Mouse (Mus musculus) monocyte, adult 5-6 weeks (primary cell): ENCODE results near the gene Adcyap1r1. TPM values are rescaled to one million over a fixed set of nuclear protein-coding genes. Genes with fewer than 3 reads are reported as not detected.

ENCODE experiments used
- ATAC-seq: fragments of 153-309, 156-312 bp; replicated peaks from 2 replicates; pipeline ENCODE4 v1.8.0; 2017; ENCODE audit warnings: mild to moderate bottlenecking; ENCODE audit not compliant: low TSS enrichment, insufficient number of reproducible peaks, severe bottlenecking, poor library complexity, low FRiP score
- total RNA-seq: library from RNA; stranded (forward); fragments of 200-1000, 200-491, 200-594 nt; gene quantifications from 3 replicates; pipeline ENCODE4 v1.2.3, GENCODE M21; 2017

Gene Adcyap1r1
- total RNA-seq, 1 experiment from 2014 or later, result not detected

DNA sequence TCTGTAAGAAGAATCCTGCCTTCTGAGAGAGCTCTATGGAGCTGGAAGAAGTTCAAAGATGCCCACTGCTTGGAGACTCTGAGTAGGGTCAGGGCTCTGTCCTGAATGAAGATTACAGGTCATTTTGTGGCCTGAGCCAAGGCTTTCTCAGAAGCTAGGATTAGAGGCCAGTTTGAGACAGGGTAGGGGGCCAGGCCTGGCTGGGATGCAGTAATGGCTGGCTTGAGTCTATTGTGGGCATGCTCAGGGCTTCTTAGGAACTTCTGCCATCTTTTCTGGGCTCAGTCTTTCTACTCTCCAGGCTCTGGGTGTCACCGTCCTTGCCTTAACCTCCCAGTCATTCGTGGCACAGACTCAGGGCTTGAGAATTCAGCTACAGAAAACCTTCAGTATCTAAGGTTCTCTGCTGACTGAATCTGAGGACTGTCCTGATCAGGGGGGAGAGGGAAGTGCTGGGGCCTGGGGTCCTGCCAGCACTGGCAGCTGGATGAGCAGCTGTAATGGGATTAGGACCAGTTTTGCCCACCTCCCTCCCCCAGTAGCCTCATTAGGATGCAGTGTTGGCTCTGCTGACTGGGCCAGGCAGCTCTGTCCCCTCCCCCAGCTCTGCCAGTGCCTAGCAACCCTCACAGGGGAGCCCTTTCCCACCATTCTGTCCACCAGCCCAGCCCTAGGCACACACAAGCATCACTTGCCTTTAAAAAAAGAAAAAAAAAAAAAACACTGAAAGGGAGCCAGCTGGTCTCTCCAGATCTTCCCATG is 7.7 kb upstream of the Adcyap1r1 start:
- ATAC-seq, result no peak

GRCm38 (mm10) chr6:55444721-55445120 is 7.1 kb upstream of the Adcyap1r1 start:
- no peak for ATAC-seq

GRCm38 (mm10) chr6:55448199-55448598 is 3.6 kb upstream of the Adcyap1r1 start:
- no peak for ATAC-seq

DNA sequence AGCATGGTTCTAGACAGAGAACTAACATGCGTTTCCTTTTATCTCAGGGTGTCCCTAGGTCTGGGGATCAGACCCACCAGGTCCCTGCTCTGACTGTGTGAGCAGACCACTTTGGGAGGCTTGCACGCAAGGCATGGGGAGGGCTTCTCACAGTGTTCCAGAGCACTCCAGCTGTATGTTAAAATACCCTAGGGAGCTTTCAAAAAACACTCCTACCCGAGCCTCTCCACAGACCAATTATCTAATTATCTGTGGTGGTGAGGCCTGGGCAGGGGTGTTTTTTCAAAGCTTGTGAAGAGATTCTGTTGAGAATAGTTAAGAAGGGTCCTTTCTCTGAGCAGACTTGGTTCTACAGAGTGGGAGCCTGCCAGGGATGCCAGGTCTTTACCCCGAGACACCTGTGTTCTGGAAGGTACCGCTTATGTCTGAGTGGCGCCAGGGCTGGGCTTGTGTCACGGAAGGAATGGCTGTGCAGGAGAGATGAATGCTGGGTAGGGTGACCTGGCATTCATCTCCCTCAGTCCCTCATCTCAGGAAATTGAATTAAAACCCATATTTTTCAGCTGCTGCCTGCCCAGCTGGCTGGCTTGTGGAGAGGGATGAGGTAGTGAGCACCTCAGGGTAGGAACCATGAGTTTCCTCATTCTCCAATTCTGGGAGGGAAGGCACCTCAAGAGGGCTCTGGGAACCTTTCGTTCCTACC is 2.7 kb upstream of the Adcyap1r1 start:
- no peak for ATAC-seq

- ATAC-seq, result no peak
Measured at GRCm38 (mm10) chr6:55452381-55452780, 603 bp downstream of the Adcyap1r1 start.

GRCm38 (mm10) chr6:55453548-55453947 is 1.8 kb downstream of the Adcyap1r1 start:
- no peak for ATAC-seq

DNA sequence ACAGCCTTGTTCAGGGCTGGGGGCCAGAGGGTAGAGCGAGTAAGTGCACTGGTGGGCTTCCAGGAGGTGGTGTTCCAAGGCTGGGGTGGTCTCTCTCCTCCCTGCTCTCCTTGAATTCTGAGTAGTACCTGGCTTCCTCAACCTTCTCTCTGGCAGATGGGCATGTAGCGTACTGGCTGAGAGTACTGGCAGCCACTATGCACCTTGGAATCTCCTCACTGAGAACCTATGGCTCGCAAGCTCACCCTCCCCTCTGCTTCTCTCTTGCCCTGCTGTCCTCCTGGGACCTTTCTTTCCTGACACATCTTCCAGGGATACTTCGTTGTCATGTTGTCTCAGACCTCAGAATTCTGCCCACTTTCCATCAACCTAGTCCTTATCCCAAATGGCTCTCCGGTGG is 3.9 kb downstream of the Adcyap1r1 start:
- no peak for ATAC-seq

DNA sequence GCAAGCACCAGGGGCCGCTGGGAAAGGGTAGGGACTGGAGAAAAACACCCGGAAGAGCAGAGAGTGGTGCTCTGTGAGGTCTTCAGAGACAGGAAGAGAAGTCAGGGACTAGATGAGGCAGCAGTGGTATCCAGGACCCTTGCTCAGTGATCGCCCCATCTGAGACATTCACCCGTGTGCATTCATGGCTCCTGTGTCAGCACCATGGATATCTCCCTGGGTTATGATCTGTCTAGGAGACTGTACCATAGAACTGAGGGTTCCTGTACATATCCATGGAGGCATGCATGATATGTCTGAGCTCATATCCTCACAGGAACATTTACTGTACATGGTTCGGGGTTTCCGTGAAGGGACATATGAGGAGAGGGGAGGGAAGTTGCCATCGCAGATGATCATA is 5.9 kb downstream of the Adcyap1r1 start:
- no peak for ATAC-seq

GRCm38 (mm10) chr6:55458156-55458555 is 6.4 kb downstream of the Adcyap1r1 start:
- no peak for ATAC-seq

- no peak for ATAC-seq
Measured at GRCm38 (mm10) chr6:55459545-55460397, 8.0 kb downstream of the Adcyap1r1 start.

DNA sequence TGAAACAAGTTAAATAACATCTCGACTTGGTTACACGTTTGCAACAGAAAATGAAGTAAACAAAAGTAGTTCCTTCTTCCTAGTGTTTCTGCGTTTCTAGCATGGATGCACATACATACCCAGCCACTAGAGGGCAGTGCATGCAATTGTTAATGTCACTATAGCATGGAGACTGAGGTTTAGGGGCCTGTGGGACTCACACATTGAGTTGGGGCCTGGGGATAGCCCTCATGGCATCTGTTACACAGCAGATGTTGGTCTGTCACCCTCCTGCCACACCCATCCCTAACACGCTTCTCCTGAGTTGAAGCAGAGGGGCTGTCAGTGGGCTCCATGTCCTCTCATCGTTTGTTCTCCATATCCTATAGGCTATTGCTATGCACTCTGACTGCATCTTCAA is 9.4 kb downstream of the Adcyap1r1 start:
- ATAC-seq, result no peak

DNA sequence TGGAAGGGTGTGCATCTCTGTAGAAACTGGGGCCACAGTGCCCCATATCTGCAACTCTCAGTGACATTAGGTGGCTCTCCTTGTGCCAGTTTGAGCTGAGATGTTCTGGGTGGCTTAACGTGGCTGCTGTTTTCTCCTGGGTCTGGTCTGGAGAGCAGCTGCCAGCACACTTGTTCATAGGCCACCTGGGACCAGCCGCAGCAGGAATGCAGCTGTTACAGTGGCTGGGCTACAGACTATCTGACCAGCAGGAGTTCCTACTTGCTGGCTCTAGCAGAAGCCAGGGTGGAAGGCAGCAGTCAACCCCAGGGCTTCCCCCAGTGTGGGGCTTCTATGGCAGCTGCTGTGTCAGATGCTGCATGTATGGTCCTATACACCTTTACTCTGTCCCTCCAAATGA is 9.9 kb downstream of the Adcyap1r1 start:
- no peak for ATAC-seq

DNA sequence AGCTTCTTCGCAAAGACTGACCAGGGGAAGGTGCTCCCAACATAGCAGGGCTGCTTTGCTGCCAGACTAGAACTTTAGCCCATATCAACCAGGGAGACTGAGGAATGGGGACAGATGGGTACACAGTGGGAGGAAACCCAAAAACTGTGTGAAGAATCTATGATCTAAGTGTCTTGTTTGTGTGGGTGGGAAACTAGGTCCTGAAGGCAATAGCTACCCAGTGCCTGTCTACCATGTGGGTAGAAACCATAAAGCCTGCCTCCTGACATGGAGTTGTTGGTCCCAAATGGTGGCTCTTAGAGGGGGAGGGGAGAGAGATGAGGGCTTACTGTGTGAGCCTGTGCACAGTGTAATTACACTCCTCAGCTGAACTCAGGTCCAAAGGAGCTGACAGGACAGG is 10.6 kb downstream of the Adcyap1r1 start:
- ATAC-seq, result no peak

DNA sequence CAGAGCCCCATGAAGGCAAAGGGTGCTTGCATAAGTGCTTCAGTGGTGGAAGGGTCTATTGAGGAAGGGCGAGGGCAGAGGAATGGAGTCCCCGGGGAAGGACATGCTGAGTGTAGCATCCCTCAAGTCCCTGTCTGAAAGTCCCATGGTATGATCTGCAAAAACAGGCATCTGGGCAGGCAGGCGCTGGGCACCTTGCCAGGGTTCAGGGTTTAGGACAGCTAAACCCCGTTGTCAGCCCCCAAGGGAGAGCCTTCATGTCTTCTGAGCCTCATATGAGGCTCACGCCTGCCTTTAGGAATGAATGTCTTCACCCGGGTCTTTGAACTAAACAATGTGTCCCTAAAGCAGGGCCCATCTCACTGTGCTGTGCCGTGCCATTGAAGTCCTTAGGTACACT is 12.2 kb downstream of the Adcyap1r1 start:
- no peak for ATAC-seq

DNA sequence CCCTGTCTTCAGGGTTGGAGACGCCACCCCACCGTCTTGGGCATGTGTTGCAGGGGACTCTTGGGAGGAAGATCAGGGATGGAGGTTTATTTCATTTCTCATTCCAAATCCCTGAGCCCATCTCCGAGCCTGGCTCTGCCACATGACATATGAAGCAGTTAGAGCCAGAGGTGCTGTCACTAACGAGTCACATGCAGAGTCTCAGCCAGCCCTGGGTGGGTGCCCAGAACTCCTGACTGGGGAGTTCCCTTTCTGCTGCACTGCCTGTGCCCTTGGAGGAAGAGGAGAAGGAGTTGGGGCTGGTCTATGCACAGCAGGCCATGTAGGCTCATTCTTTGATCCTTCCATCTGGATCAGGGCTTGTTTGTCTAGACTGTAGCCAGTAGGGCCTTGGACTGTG is 13.5 kb downstream of the Adcyap1r1 start:
- no peak for ATAC-seq

DNA sequence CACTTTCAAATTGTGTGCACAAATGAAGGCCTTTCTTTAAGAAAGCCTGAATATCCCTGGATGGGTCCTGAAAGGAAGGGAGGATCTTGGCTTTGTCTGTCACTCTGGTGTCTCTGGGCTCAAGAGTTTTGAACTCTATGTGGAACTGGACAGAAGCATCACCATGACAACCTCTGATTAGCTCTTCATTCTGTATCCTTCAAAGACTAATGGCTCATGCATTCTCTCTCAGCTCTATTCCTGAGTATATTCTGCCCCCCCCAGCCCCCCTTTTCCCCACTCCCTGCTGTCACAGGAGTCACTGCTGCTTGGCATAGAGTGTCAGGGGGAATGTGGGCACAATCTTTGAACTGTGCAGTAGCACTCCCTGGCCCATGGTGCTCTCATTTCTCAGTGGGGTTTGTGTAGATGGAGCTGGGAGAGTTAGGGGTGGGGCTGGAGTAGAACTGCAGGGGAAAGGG is 14.6 kb downstream of the Adcyap1r1 start:
- ATAC-seq, result no peak

- ATAC-seq, result no peak
Measured at GRCm38 (mm10) chr6:55470691-55471090, 18.9 kb downstream of the Adcyap1r1 start.

DNA sequence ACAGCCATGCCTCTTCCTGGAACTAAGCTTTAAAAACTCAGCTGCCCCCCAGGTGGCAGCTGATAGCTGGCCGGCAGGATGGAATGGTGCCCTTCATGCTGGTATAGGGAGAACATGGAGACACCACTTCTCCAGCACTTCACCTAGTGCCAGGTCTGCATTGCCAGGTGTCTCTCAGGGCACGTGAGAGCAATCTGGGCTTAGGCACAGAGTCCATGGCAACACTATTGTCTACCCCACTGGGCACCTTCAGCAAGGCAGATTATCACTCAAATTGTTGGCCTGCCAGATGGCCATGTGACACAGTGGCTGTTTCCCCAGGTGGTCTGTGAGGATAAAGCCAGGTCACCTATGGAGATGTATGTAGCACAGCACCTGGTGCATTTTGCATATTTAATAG is 20.6 kb downstream of the Adcyap1r1 start:
- ATAC-seq, result no peak

GRCm38 (mm10) chr6:55480988-55481387 is 29.2 kb downstream of the Adcyap1r1 start:
- ATAC-seq, result no peak
